Mouse (Mus musculus): Measurements from ENCODE around the gene Gse1. TPM values are rescaled to one million over a fixed set of nuclear protein-coding genes. Genes with fewer than 3 reads are reported as not detected.
A peak's percentile ranks its signal among the peaks of the same experiment; 100 is the strongest.

Gse1 gene
- polyA plus RNA-seq, 1 experiment from 2014 or later: 6.4 TPM

- Histone ChIP-seq H3K4me3 (ENCODE audit: low read depth, low read length) (no peak overlapping the region; the same call in 1 of the 2 replicates), H3K36me3 (ENCODE audit: control insufficient read depth, insufficient read depth) (no peaks in the 10 kb centered on the region), H3K4me2 (replicated peaks; ENCODE audit: low read depth) (peak overlapping the region; percentile 59), H3K9me3 (ENCODE audit: control insufficient read depth) (no peaks in the 10 kb centered on the region), H3K27me3 (replicated peaks; ENCODE audit: control insufficient read depth, insufficient read depth, low read length) (no peaks in the 10 kb centered on the region), H3K27ac (ENCODE audit: low read depth, low read length) (peak overlapping the region; percentile 77), H3K4me1 (replicated peaks; ENCODE audit: control insufficient read depth, insufficient read depth, low read length) (peaks cover 23% of the 10 kb centered on the region), H3K9ac (ENCODE audit: low read depth, low read length) (peak overlapping the region; percentile 50; the same call in 1 of the 2 replicates)
- peak; percentile 75 for ATAC-seq
- 4% methylated on average over 33 of the region's 33 CpGs for WGBS
- TF ChIP-seq CTCF (IDR thresholded peaks at IDR 0.05; ENCODE audit: low read depth): peak; percentile 70
These were observed 188.5 kb downstream of the Gse1 start for GRCm38 (mm10) chr8:120416522-120417394.

DNA sequence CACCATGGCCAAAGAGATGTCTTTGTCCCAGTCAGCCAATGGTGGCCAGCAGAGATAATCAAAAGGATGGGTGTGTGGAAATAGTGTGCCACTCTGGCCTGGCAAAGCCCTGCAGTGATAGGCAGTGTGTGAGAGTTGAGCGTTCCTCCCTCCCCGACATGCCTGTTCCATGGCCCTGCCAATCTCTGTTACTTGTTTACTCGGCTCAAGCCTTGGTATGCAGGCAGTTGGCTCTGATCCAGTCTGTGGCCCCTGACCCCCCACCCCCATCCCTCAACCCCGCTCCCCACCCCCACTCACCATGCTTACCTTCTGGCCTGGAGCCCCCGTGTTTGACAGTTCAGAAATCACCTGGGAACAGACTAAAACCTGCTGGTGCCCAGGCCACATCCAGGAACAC lies 189.9 kb downstream of the Gse1 start:
- Histone ChIP-seq H3K9ac (ENCODE audit: low read depth, low read length) (no peak overlapping the region), H3K36me3 (ENCODE audit: control insufficient read depth, insufficient read depth) (no peaks in the 10 kb centered on the region), H3K4me1 (replicated peaks; ENCODE audit: control insufficient read depth, insufficient read depth, low read length) (peaks cover 16% of the 10 kb centered on the region), H3K4me2 (replicated peaks; ENCODE audit: low read depth) (no peak overlapping the region), H3K27me3 (replicated peaks; ENCODE audit: control insufficient read depth, insufficient read depth, low read length) (no peaks in the 10 kb centered on the region), H3K27ac (ENCODE audit: low read depth, low read length) (no peak overlapping the region), H3K9me3 (ENCODE audit: control insufficient read depth) (no peaks in the 10 kb centered on the region), H3K4me3 (ENCODE audit: low read depth, low read length) (no peak overlapping the region)
- ATAC-seq: no peak
- WGBS: 57% methylated on average over 5 of the region's 5 CpGs
- no peak for TF ChIP-seq CTCF (IDR thresholded peaks at IDR 0.05; ENCODE audit: low read depth)

DNA sequence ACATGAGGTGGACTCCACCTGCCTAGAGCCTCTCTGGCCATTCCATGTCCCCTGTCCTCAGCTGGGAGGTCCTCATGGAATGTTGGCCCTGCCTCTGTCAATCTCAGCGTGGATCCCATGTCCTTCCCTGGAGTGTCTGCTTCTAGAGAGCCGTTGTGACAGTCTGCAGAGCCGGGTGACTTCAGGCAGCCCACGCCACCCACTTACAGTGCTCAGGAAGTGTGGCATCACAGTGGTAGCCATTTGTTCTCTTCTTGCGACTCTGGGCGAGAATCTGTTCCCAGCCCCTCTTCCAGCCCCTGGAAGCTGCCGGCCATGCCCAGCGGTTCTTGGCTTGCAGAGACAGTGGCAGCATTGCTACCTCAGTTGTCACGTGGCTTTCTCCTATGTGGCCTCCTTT lies 191.4 kb downstream of the Gse1 start:
- Histone ChIP-seq H3K27me3 (replicated peaks; ENCODE audit: control insufficient read depth, insufficient read depth, low read length) (no peaks in the 10 kb centered on the region), H3K36me3 (ENCODE audit: control insufficient read depth, insufficient read depth) (no peaks in the 10 kb centered on the region), H3K4me2 (replicated peaks; ENCODE audit: low read depth) (no peak overlapping the region), H3K4me3 (ENCODE audit: low read depth, low read length) (no peak overlapping the region), H3K27ac (ENCODE audit: low read depth, low read length) (no peak overlapping the region), H3K9ac (ENCODE audit: low read depth, low read length) (no peak overlapping the region), H3K9me3 (ENCODE audit: control insufficient read depth) (no peaks in the 10 kb centered on the region), H3K4me1 (replicated peaks; ENCODE audit: control insufficient read depth, insufficient read depth, low read length) (peaks cover 16% of the 10 kb centered on the region)
- 88% methylated on average over 9 of the region's 9 CpGs for WGBS
- no peak for ATAC-seq
- TF ChIP-seq CTCF (IDR thresholded peaks at IDR 0.05; ENCODE audit: low read depth): no peak

DNA sequence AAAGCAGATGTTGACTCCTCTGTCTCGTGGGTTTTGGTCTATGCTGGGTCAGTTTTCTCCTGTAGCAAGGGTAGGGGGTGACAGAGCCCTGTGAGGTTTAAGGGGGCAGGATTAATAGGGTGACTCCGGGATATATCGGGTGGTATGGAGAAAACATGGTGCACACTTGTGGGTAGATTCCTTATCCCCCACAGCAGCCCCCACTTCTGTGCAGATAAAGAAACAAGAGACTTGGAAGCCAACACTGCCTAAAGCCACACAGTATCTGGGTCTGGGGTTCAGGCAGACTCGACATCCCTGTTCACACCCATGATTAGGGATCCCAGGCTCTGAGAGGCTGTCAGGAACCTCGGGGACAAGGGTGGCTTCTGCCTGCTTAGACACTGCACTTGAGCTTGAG lies 192.0 kb downstream of the Gse1 start:
- H3K9me3 ChIP-seq (ENCODE audit: control insufficient read depth): no peaks in the 10 kb centered on the region
- no peak overlapping the region for H3K4me2 ChIP-seq (replicated peaks; ENCODE audit: low read depth)
- TF ChIP-seq CTCF (IDR thresholded peaks at IDR 0.05; ENCODE audit: low read depth): no peak
- H3K27ac ChIP-seq (ENCODE audit: low read depth, low read length): no peak overlapping the region
- 82% methylated on average over 5 of the region's 5 CpGs for WGBS
- no peaks in the 10 kb centered on the region for H3K36me3 ChIP-seq (ENCODE audit: control insufficient read depth, insufficient read depth)
- H3K9ac ChIP-seq (ENCODE audit: low read depth, low read length): no peak overlapping the region
- H3K27me3 ChIP-seq (replicated peaks; ENCODE audit: control insufficient read depth, insufficient read depth, low read length): no peaks in the 10 kb centered on the region
- no peak overlapping the region for H3K4me3 ChIP-seq (ENCODE audit: low read depth, low read length)
- ATAC-seq: no peak
- peaks cover 16% of the 10 kb centered on the region for H3K4me1 ChIP-seq (replicated peaks; ENCODE audit: control insufficient read depth, insufficient read depth, low read length)

- no peak for TF ChIP-seq CTCF (IDR thresholded peaks at IDR 0.05; ENCODE audit: low read depth)
- WGBS: 56% methylated on average over 9 of the region's 9 CpGs
- Histone ChIP-seq H3K36me3 (ENCODE audit: control insufficient read depth, insufficient read depth) (no peaks in the 10 kb centered on the region), H3K27me3 (replicated peaks; ENCODE audit: control insufficient read depth, insufficient read depth, low read length) (no peaks in the 10 kb centered on the region), H3K4me2 (replicated peaks; ENCODE audit: low read depth) (no peak overlapping the region), H3K9me3 (ENCODE audit: control insufficient read depth) (no peaks in the 10 kb centered on the region), H3K9ac (ENCODE audit: low read depth, low read length) (no peak overlapping the region), H3K27ac (ENCODE audit: low read depth, low read length) (no peak overlapping the region), H3K4me3 (ENCODE audit: low read depth, low read length) (no peak overlapping the region), H3K4me1 (replicated peaks; ENCODE audit: control insufficient read depth, insufficient read depth, low read length) (peaks cover 11% of the 10 kb centered on the region; the same call in 1 of the 2 replicates)
- no peak for ATAC-seq
These were observed 193.4 kb downstream of the Gse1 start for GRCm38 (mm10) chr8:120421638-120422037.

DNA sequence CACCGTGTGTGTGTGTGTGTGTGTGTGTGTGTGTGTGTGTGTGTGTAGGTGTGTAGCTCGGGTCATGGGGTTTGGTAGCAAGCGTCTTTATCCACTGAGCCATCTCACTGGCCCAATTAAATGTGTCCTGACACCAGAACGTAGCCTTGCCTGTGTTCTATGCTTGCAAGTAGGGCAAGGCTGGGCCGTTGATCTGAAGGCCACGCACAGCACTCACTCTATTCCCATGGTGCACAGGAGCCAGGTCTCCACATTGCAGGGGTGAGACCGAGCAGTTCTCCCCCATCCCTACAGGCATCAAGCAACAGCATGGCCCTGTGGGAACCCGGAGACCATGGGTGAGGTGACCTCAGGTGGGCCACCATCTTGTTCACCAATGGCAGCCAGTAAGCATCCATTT lies 194.0 kb downstream of the Gse1 start:
- WGBS: 91% methylated on average over 8 of the region's 8 CpGs
- Histone ChIP-seq H3K27me3 (replicated peaks; ENCODE audit: control insufficient read depth, insufficient read depth, low read length) (no peaks in the 10 kb centered on the region), H3K27ac (ENCODE audit: low read depth, low read length) (no peak overlapping the region), H3K4me2 (replicated peaks; ENCODE audit: low read depth) (no peak overlapping the region), H3K36me3 (ENCODE audit: control insufficient read depth, insufficient read depth) (no peaks in the 10 kb centered on the region), H3K9me3 (ENCODE audit: control insufficient read depth) (no peaks in the 10 kb centered on the region), H3K4me1 (replicated peaks; ENCODE audit: control insufficient read depth, insufficient read depth, low read length) (0 out of 2 replicates have a peak, but pooled peaks cover 9% of the 10 kb centered on the region), H3K4me3 (ENCODE audit: low read depth, low read length) (no peak overlapping the region), H3K9ac (ENCODE audit: low read depth, low read length) (no peak overlapping the region)
- no peak for ATAC-seq
- TF ChIP-seq CTCF (IDR thresholded peaks at IDR 0.05; ENCODE audit: low read depth): no peak
